Mouse (Mus musculus): ENCODE measurements at regions not wholly inside any gene's neighbourhood (a gene's known extent, or its start where the extent isn't known, plus 50 kb on each side); places are given as distances from the start of the nearest gene placed in this dataset.

DNA sequence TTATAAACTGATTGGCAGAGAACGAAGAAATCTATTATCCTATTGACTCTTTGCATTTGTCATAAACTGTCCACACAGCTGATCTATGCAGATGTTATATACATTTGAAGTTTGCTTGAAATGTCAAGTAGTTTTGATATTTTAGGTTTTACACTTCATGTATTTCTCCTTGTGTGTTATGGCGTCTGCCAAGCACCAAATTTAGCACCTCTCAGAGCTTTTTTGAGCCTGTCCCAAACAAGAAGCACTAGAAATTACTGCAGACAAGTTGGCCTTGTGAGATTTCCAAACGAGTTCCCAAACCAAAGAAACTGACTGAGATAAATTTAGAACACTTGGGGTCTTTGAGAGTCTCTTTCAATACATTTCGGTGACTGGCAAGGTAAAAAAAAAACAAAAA lies 335.7 kb upstream of the Cited2 start:
- Histone ChIP-seq H3K4me2 (no peak overlapping the region), H3K36me3 (no peaks in the 10 kb centered on the region), H3K4me3 (no peak overlapping the region), H3K4me1 (no peaks in the 10 kb centered on the region), H3K9ac (no peak overlapping the region), H3K27ac (no peak overlapping the region), H3K27me3 (no peaks in the 10 kb centered on the region), H3K9me3 (no peaks in the 10 kb centered on the region; the same call in none of the 2 replicates)
- WGBS: 80% methylated on average over 4 of the region's 4 CpGs
- ATAC-seq (ENCODE audit: insufficient number of reproducible peaks, insufficient read depth, low FRiP score, low TSS enrichment, low read depth): no peak

DNA sequence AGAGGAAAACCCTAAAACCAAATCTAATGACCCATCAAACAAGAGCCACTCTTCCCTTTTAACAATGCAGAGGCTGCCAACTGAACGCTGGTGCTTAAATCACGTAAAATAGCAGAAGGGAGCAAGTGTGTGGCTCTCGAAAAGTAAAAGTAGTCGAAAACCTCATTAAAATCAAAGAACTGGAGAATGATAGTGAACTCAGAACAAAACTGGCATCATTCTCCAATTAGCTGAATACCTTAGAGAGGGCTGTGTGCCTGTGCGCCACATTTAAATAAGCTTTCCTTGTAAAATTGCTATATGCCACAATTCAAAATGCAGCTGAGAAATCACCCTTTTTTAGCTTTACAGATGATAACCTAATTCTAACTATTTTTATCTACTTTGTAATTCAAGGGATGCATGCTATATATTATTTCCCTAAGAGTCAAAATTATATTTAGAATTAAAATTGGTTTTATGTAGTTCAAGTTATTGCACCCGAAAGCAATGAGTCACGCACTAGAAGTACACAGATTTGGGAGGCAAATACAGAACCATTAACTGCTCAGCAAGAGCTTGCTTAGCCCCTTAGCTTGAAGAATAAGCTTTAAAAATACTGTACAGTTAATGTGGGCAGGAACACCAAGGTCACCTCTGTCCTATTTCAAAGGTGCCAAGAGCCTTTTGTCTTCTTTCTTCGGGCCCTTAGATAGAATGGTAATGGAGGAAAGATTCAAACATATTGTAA lies 327.4 kb upstream of the Cited2 start:
- H3K4me3 ChIP-seq: no peak overlapping the region
- H3K27ac ChIP-seq: no peak overlapping the region
- no peaks in the 10 kb centered on the region for H3K4me1 ChIP-seq
- WGBS: 86% methylated on average over 8 of the region's 8 CpGs
- no peaks in the 10 kb centered on the region for H3K36me3 ChIP-seq
- H3K4me2 ChIP-seq: no peak overlapping the region
- H3K27me3 ChIP-seq: no peaks in the 10 kb centered on the region
- no peak for ATAC-seq (ENCODE audit: insufficient number of reproducible peaks, insufficient read depth, low FRiP score, low TSS enrichment, low read depth)
- no peak overlapping the region for H3K9ac ChIP-seq
- H3K9me3 ChIP-seq: no peaks in the 10 kb centered on the region; the same call in none of the 2 replicates

DNA sequence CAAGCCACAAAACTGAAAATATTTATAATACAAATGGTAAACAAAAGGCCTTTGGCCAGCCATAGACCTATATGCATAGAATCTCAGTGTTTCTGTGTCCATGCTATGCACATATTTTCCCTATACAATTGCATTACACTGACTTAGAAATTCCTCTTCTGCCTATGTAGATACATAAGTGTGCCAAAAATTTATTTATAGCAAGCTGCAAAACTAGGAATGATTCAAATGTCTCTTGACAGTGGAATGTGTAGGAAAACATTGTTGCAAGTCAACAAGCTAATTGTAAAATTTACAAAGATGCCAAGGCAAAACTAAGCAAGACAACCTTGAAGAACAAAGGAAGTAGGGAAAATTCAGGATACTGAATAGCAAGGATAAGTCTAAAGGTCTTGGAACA lies 319.1 kb upstream of the Cited2 start:
- H3K4me1 ChIP-seq: no peaks in the 10 kb centered on the region
- H3K27ac ChIP-seq: no peak overlapping the region
- no peaks in the 10 kb centered on the region for H3K36me3 ChIP-seq
- no peak overlapping the region for H3K9ac ChIP-seq
- H3K27me3 ChIP-seq: no peaks in the 10 kb centered on the region
- no peak overlapping the region for H3K4me2 ChIP-seq
- no peaks in the 10 kb centered on the region for H3K9me3 ChIP-seq
- ATAC-seq (ENCODE audit: insufficient number of reproducible peaks, insufficient read depth, low FRiP score, low TSS enrichment, low read depth): no peak
- H3K4me3 ChIP-seq: no peak overlapping the region

DNA sequence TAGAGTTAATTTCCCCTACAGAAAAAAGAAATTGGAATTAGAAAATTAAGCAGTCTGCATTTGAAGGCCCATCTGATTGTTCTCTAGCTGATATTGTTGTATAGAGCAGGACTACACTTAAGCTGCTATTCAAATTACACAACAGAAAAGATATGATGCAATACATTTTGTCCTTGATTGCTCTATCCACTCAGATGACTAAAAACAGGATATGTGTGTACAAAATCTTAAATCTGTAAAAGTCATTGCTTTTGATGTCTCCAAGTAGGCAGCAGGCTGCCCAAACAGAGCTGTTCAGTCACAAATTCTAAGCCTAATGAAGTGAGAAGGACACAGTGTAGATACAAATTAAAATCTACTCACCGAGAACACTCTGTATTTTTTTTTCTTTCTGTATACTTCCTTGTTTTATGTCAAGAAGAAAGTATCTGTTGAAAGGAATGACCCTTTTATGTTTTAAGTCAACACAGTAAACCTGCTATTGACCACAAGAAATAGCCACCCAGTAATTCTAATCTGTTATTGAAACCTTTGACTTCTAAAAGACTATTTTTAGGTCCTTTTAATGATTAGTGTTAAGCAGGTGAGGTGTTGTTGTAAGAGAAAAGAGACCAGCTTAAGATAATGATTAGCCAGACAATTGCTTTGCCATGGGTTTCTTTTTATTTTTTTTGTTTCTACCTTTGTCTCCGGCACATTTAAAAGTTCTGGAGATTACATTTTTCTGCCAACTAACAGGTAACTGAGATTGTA lies 315.0 kb upstream of the Cited2 start:
- Histone ChIP-seq H3K4me2 (no peak overlapping the region), H3K9me3 (no peaks in the 10 kb centered on the region), H3K36me3 (no peaks in the 10 kb centered on the region), H3K9ac (no peak overlapping the region), H3K4me3 (no peak overlapping the region), H3K27me3 (no peaks in the 10 kb centered on the region), H3K4me1 (no peaks in the 10 kb centered on the region), H3K27ac (no peak overlapping the region)
- no peak for ATAC-seq (ENCODE audit: insufficient number of reproducible peaks, insufficient read depth, low FRiP score, low TSS enrichment, low read depth)
- 65% methylated on average over 2 of the region's 2 CpGs for WGBS

DNA sequence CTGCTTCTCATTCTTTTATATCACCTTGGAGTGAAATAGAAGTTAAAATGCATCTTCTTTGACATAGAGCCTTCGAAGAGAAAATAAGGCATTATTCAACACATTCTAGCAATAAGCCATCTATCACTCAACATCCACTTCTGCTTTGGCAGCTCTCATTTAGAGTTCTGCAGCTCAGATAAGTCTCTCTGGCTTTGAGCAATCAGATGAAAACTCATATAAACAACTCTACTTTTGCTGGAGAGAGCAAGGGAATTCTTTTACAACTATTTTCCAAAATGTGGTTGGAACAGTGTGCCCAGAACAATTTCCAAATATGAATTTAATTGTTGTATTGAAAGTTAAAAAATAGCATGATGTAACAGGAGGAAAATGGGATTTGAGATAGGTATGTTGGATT lies 314.2 kb upstream of the Cited2 start:
- Histone ChIP-seq H3K27me3 (no peaks in the 10 kb centered on the region), H3K36me3 (no peaks in the 10 kb centered on the region), H3K4me2 (no peak overlapping the region), H3K9me3 (no peaks in the 10 kb centered on the region), H3K4me3 (no peak overlapping the region), H3K9ac (no peak overlapping the region), H3K4me1 (no peaks in the 10 kb centered on the region), H3K27ac (no peak overlapping the region)
- ATAC-seq (ENCODE audit: insufficient number of reproducible peaks, insufficient read depth, low FRiP score, low TSS enrichment, low read depth): no peak
- WGBS: 78% methylated on average over 1 of the region's 1 CpGs

DNA sequence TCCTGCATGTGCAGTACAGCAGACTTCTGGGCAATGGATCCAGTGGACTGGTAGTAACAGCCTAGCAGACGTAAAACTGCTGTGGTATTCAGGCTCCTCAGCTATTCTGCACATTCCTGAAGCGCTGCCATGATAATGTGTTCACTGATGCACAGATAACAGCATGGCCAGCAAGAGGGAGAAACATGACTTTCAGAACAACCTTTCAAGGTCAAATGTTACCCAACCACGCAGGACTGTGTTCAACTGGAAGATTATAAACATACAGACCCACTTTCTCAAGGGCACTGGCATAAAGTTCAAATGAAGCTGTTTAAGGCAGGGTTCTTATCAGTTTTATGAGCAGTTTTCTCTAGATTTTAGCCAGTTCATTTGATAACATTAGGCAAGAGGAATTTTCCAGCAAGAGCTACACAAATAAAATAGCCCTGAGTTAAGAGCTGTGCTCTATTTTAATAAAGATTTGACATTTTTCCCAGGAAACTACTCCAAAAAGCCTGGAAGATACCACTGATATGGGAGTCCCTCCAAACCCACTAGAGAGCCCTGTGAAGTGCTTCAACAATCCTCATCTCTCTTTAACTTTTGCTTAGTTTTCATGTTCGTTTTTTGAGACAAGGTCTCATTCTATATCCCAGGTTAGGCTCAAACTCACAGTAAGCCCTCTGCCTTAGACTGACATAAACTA lies 311.6 kb upstream of the Cited2 start:
- Histone ChIP-seq H3K4me3 (no peak overlapping the region), H3K9ac (no peak overlapping the region), H3K27ac (no peak overlapping the region), H3K27me3 (no peaks in the 10 kb centered on the region), H3K4me1 (no peaks in the 10 kb centered on the region), H3K9me3 (no peaks in the 10 kb centered on the region), H3K36me3 (no peaks in the 10 kb centered on the region), H3K4me2 (no peak overlapping the region)
- WGBS: 59% methylated on average over 4 of the region's 4 CpGs
- no peak for ATAC-seq (ENCODE audit: insufficient number of reproducible peaks, insufficient read depth, low FRiP score, low TSS enrichment, low read depth)

DNA sequence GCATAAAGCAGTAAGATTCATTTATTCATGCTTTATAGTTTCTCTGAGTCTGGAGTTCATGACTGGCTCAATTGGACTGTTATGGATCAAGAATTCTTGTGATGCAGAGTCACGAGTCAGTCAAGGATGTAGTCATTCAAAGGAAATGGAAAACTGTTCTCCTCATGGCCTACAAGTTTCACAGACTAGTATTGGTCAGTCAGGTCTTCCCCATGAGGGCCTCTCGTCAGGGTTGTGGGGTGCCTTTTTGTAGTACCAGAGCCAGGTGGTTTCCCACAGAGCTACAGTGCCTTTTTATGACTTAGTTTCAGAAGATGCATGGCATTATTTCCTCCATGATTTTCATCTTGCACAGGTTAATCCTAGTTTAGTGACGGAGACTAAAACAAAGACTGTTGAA lies 307.9 kb upstream of the Cited2 start:
- ATAC-seq (ENCODE audit: insufficient number of reproducible peaks, insufficient read depth, low FRiP score, low TSS enrichment, low read depth): no peak
- 86% methylated on average over 3 of the region's 3 CpGs for WGBS
- H3K27me3 ChIP-seq: no peaks in the 10 kb centered on the region
- H3K4me1 ChIP-seq: peaks cover 4% of the 10 kb centered on the region; the same call in 1 of the 2 replicates
- H3K9me3 ChIP-seq: no peaks in the 10 kb centered on the region
- no peak overlapping the region for H3K4me3 ChIP-seq
- H3K9ac ChIP-seq: no peak overlapping the region
- H3K4me2 ChIP-seq: no peak overlapping the region
- H3K36me3 ChIP-seq: no peaks in the 10 kb centered on the region
- H3K27ac ChIP-seq: no peak overlapping the region

DNA sequence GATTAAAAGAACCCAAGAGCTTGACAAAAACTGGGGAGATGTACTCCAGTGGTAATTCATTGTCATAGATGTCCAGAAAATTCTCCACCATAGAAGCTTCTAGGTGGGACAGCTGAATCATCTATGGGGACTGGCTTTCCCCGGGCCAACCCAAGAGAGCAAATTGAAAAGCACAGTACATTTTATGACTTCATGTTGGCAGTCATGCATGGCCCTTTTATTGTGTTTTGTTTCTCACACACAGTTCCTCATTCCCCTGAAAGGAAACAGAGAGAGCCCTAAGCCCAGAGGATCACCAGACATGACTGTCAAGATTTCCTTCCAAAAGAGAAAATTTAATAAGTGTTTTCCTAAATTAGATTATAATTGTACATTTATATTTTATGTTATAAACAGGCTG lies 306.9 kb upstream of the Cited2 start:
- WGBS: 86% methylated on average over 1 of the region's 1 CpGs

DNA sequence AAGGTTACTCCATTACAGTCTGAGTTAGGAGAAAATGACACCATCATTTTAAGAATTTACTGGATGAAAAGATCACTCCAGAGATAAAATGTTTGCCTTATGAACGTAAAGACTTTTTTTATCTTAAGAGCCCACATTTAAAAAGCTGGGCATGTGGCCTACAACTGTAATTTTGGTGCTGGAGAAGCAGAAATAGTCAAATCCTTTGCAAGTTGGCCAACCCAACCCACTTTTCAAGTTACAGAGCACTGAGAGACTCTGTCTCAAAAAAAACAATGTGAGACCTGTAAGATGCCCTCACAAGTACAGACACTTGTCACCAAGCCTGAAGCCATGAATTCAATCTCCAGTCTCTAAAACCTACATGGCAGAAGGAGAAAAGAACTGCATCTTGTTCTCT lies 305.6 kb upstream of the Cited2 start:
- peaks cover 4% of the 10 kb centered on the region; the same call in 1 of the 2 replicates for H3K4me1 ChIP-seq
- no peak for ATAC-seq (ENCODE audit: insufficient number of reproducible peaks, insufficient read depth, low FRiP score, low TSS enrichment, low read depth)
- H3K9ac ChIP-seq: no peak overlapping the region
- no peak overlapping the region for H3K27ac ChIP-seq
- H3K4me2 ChIP-seq: no peak overlapping the region
- WGBS: 67% methylated on average over 1 of the region's 1 CpGs
- H3K27me3 ChIP-seq: no peaks in the 10 kb centered on the region
- no peaks in the 10 kb centered on the region for H3K9me3 ChIP-seq
- H3K4me3 ChIP-seq: no peak overlapping the region
- no peaks in the 10 kb centered on the region for H3K36me3 ChIP-seq

More for the DNA sequence above, 306.9 kb upstream of the Cited2 start:
- Histone ChIP-seq H3K4me1 (peaks cover 4% of the 10 kb centered on the region; the same call in 1 of the 2 replicates), H3K27ac (no peak overlapping the region), H3K27me3 (no peaks in the 10 kb centered on the region), H3K9ac (no peak overlapping the region), H3K4me2 (no peak overlapping the region), H3K36me3 (no peaks in the 10 kb centered on the region), H3K4me3 (no peak overlapping the region), H3K9me3 (no peaks in the 10 kb centered on the region)
- ATAC-seq (ENCODE audit: insufficient number of reproducible peaks, insufficient read depth, low FRiP score, low TSS enrichment, low read depth): no peak

DNA sequence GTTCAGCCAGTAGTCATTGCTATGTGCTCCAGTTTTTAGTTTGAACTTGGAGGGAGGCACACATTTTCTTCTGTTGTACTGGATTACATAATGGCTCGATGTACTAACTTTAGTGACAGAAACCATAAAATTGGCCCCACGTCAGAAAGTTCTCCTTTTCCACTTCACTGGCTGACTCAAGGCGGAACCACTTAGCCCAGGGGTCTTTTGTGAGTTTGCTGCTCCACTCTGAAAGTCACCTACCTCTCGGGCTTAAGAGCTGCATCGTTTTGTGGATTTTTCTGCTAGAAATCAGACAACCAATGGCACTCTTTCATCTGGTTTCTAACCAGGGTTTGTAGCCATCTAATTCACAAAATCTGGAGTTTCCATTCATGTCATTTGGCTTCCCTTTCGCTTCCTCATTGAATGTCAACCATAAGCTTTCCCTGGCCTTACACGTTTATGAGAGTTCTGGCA lies 304.8 kb upstream of the Cited2 start:
- Histone ChIP-seq H3K27me3 (no peaks in the 10 kb centered on the region), H3K4me3 (no peak overlapping the region), H3K9me3 (no peaks in the 10 kb centered on the region), H3K4me1 (peaks cover 4% of the 10 kb centered on the region; the same call in 1 of the 2 replicates), H3K27ac (no peak overlapping the region), H3K36me3 (no peaks in the 10 kb centered on the region), H3K4me2 (no peak overlapping the region), H3K9ac (no peak overlapping the region)
- no peak for ATAC-seq (ENCODE audit: insufficient number of reproducible peaks, insufficient read depth, low FRiP score, low TSS enrichment, low read depth)
- 47% methylated on average over 7 of the region's 7 CpGs for WGBS

DNA sequence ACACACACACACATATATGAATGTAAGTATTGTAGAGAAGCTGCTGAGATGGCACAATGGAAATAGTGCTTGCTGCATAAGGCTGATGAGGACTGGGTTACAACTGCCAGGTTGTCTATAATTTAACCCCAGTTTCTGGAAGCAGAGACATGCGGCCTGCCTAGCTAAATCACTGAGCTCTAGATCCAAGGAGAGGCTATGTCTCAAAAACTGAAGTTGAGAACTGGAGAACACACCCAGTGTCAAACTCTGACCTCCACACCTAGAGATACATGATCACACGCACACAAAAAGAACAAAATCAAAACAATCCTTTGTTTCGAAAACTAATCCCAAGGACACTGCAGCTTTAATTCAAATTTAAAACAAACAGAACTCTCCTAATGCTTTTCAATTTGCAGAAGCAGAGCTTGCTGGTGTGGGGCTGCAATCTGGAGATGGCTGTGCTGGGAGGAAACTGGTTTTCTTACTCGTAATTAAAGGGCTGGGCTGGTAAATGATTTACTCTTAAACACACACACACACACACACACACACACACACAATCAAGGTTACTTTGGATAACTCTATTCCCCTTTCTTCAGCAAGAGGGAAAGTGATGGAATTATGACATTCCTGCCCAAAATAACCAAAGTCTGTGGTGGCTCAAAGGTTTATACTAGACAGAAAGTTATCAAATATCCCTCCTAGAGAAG lies 299.3 kb upstream of the Cited2 start:
- no peaks in the 10 kb centered on the region for H3K27me3 ChIP-seq
- WGBS: 48% methylated on average over 4 of the region's 4 CpGs
- H3K9ac ChIP-seq: no peak overlapping the region
- H3K4me3 ChIP-seq: no peak overlapping the region
- no peak overlapping the region for H3K27ac ChIP-seq
- H3K36me3 ChIP-seq: no peaks in the 10 kb centered on the region
- H3K4me1 ChIP-seq: no peaks in the 10 kb centered on the region
- H3K4me2 ChIP-seq: no peak overlapping the region
- ATAC-seq (ENCODE audit: insufficient number of reproducible peaks, insufficient read depth, low FRiP score, low TSS enrichment, low read depth): no peak
- H3K9me3 ChIP-seq: no peaks in the 10 kb centered on the region

All from embryonic facial prominence, embryonic 13.5 days (tissue).